Mouse (Mus musculus) embryonic facial prominence, embryonic 14.5 days (tissue): ENCODE data around the gene Pygo2. TPM values are rescaled to one million over a fixed set of nuclear protein-coding genes. Genes with fewer than 3 reads are reported as not detected.

ENCODE experiments used
- ATAC-seq: fragments of 200-750 bp; cut with Nextera tagmentation; 2 replicates; pipeline ENCODE4 v1.8.0; 2017; ENCODE audit warnings: low read depth, moderate number of reproducible peaks, moderate TSS enrichment
- DNase-seq: peaks from one replicate; pipeline ENCODE4 v3.0.0-alpha.2; 2015; ENCODE audit warnings: low spot score
- H3K27ac ChIP-seq: fragments of 300-500 bp; sonication (generic); replicated peaks from 2 replicates; pipeline ENCODE4 v1.5.1; 2014; ENCODE audit warnings: low read depth, mild to moderate bottlenecking, low read length, moderate library complexity
- H3K27me3 ChIP-seq: fragments of 300-500 bp; sonication (generic); replicated peaks from 2 replicates; pipeline ENCODE4 v1.6.1; 2014; ENCODE audit warnings: low read length; ENCODE audit not compliant: control insufficient read depth, insufficient read depth
- H3K36me3 ChIP-seq: fragments of 300-500 bp; sonication (generic); 2 replicates; pipeline ENCODE4 v1.6.1; 2014; ENCODE audit warnings: low read length, mixed read lengths; ENCODE audit not compliant: control insufficient read depth, insufficient read depth
- H3K4me1 ChIP-seq: fragments of 300-500 bp; sonication (generic); 2 replicates; pipeline ENCODE4 v1.6.1; 2014; ENCODE audit warnings: antibody characterized with exemption, low read length; ENCODE audit not compliant: control insufficient read depth, insufficient read depth
- H3K4me2 ChIP-seq: fragments of 300-500 bp; sonication (generic); 2 replicates; pipeline ENCODE4 v1.6.1; 2014; ENCODE audit warnings: low read depth, mild to moderate bottlenecking, low read length, moderate library complexity, mixed read lengths
- H3K4me3 ChIP-seq: fragments of 300-500 bp; sonication (generic); 2 replicates; pipeline ENCODE4 v1.5.1; 2014; ENCODE audit warnings: low read depth, mild to moderate bottlenecking, low read length
- H3K9ac ChIP-seq: fragments of 300-500 bp; sonication (generic); 2 replicates; pipeline ENCODE4 v1.6.1; 2014; ENCODE audit warnings: low read depth, mild to moderate bottlenecking, low read length, moderate library complexity, mixed read lengths
- H3K9me3 ChIP-seq: fragments of 300-500 bp; sonication (generic); 2 replicates; pipeline ENCODE4 v1.6.1; 2016; ENCODE audit warnings: low read length; ENCODE audit not compliant: control insufficient read depth
- WGBS: fragments of 180-500 bp; shearing (Covaris S2); extraction: QIAGEN DNeasy Blood & Tissue Kit; methylation state at CpG from one replicate; pipeline ENCODE4 v1.1.7; 2014; 5-methylcytosine and 5-hydroxymethylcytosine counted together
- polyA plus RNA-seq: library from polyadenylated mRNA; unstranded; fragments of >200 nt; fragmentation: Nextera tagmentation; extraction: Ambion mirVana; gene quantifications from 2 replicates; pipeline ENCODE4 v1.2.1, GENCODE M21; 2014

The Pygo2 gene
- polyA plus RNA-seq, 1 experiment from 2014 or later = 51.6 TPM

DNA sequence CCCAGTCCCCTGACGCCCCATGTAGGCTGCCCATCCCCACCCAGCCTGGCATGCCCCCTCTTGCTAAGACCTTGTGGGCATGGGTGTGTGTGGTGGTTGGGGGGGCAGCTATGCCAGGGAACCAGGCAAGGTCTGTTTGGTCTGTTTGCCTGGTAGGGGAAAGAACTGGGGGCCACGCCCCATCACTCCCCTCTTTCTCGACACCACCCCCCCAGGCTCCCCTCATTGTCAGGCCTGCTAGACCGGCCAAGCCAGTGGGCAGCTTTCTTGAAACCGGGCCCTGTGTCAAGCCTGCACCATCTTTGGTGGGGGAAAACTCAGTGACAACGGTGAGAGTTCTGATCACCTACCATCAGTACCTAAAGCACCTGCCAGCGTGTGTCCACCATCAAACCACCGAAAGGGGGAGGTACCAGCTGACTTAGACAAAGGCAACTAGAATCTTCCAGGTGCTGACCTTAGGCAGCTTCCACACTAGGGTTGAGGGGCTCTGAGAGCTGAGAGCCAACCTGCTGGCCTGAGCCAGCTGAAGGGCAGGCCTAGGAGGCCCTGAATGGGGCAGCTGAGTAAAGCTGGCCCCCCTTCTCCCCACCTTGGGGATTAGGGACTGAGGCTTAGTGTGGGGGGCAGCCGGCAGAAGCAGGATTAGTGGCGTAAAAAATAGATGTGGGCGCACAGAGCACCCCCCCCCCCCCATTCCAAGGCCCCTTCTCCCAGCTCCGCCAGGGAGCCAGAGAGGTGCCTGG, 45.5 kb upstream of the Pygo2 start:
- Histone ChIP-seq H3K27me3 (no peaks in the 10 kb centered on the region), H3K4me1 (peaks cover 13% of the 10 kb centered on the region; the same call in 1 of the 2 replicates), H3K9me3 (no peaks in the 10 kb centered on the region), H3K4me3 (no peak overlapping the region), H3K27ac (no peak overlapping the region; the same call in 1 of the 2 replicates), H3K36me3 (0 out of 2 replicates have a peak, but pooled peaks cover under 1% of the 10 kb centered on the region), H3K4me2 (peak overlapping the region; percentile 7; the same call in 1 of the 2 replicates), H3K9ac (0 out of 2 replicates have a peak overlapping the region, but pooled peaks have one; percentile 19)
- ATAC-seq (peak; percentile 38; the same call in 1 of the 2 replicates), DNase-seq (no peak)
- 57% methylated on average over 9 of the region's 12 CpGs for WGBS

DNA sequence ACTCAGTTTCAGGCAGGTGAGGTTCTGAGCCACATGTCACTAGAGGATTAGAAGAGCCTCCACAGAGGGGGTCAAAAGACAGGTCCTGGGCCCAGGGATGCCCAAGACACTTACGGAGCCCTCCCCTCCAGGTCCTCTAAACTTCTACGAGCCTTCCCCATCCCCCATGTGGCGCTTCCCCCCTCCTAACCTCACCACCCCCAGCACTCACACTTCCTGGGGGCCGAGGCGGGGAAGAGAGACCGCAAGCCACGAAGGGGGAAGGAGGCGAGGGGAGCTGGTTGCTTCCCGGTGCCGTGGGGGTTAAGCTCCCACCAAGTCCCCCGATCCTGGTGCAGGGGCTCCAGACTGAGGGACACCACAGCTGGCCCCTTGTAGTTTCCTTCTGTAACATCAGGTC, 44.6 kb upstream of the Pygo2 start:
- Histone ChIP-seq H3K4me1 (peaks cover 13% of the 10 kb centered on the region; the same call in 1 of the 2 replicates), H3K36me3 (no peaks in the 10 kb centered on the region), H3K9me3 (no peaks in the 10 kb centered on the region), H3K27me3 (no peaks in the 10 kb centered on the region), H3K27ac (no peak overlapping the region; the same call in 1 of the 2 replicates), H3K4me2 (no peak overlapping the region), H3K4me3 (no peak overlapping the region), H3K9ac (0 out of 2 replicates have a peak overlapping the region, but pooled peaks have one; percentile 1)
- 36% methylated on average over 8 of the region's 11 CpGs for WGBS
- ATAC-seq (no peak), DNase-seq (no peak)

DNA sequence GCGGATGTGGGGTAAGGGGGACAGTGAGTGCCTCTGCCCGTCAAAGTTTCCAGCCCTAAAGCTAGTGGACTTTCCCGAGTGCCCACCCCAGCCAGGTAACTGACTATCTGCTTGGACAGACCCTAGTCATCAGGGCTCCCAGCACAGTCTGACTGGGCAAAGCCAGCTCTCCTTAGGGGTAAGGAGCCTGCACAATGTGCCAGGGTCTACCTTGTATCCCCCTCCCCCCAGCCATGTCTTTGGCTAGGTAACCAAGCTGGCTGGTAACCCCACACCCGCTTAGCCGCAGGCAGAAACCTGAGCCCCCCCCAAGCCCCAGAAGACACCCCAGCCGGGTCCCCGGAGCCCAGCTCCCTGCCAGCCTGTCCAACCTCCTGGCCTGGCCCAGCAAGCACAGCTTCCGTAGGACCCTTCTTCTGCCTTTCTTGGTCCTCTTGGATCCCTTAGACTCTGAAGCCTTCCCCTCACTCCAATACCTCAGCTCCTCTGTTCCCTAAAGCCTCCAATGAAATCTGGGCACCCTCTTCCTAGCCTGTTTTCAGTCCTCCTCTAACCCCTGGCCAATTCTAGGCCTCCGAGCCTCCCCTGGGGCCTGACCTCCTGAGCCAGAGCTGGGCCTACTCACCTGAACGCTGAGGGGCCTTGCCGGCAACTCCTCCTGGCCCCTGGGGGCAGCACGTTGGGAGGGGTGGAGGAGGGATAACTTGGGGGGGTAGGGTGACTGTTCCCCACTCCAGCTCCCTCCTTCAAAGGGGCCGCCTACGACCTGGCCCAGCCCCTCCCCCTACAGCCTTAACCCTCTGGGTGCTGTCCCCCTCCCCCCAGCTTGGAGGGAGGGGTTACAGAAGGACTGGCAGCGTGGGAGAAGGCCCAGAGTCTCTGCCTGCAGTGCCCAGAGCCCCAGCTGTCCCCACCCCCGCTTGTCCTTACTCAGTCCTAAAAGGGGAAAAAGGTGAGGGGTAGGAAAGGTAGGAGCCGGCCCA, 43.3 kb upstream of the Pygo2 start:
- H3K36me3 ChIP-seq = no peaks in the 10 kb centered on the region
- H3K4me3 ChIP-seq = no peak overlapping the region
- H3K27me3 ChIP-seq = peaks cover 2% of the 10 kb centered on the region
- ATAC-seq = no peak
- no peak for DNase-seq
- peaks cover 24% of the 10 kb centered on the region for H3K4me1 ChIP-seq
- WGBS = 46% methylated on average over 15 of the region's 17 CpGs
- no peak overlapping the region for H3K27ac ChIP-seq
- H3K4me2 ChIP-seq = 0 out of 2 replicates have a peak overlapping the region, but pooled peaks have one; percentile 26
- no peaks in the 10 kb centered on the region for H3K9me3 ChIP-seq
- 0 out of 2 replicates have a peak overlapping the region, but pooled peaks have one; percentile 14 for H3K9ac ChIP-seq

DNA sequence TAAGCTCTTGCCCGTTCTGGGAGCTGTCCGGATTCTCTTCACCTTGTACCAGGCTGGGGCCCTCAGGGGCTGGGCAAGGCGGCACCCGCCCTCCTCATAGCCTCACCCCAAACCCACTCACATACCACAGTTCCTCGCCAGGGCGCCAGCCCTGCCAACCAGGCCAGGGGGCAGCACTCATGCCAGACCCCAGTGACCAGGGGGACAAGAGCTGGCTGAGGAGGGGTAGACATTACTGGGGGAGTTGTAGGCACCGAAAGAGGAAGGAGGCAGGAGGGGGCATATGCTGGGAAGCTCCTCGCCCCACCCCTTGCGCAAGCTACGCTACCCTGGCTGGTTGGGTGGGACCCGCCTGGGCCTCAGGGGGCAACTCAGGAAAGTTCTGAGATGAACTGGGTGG, 42.4 kb upstream of the Pygo2 start:
- 72% methylated on average over 11 of the region's 11 CpGs for WGBS
- Histone ChIP-seq H3K9me3 (no peaks in the 10 kb centered on the region), H3K27me3 (peaks cover 11% of the 10 kb centered on the region), H3K4me2 (peak overlapping the region; percentile 3; the same call in 1 of the 2 replicates), H3K4me1 (peaks cover 30% of the 10 kb centered on the region), H3K4me3 (no peak overlapping the region), H3K36me3 (no peaks in the 10 kb centered on the region), H3K9ac (peak overlapping the region; percentile 42; the same call in 1 of the 2 replicates), H3K27ac (no peak overlapping the region)
- ATAC-seq (no peak), DNase-seq (no peak)

DNA sequence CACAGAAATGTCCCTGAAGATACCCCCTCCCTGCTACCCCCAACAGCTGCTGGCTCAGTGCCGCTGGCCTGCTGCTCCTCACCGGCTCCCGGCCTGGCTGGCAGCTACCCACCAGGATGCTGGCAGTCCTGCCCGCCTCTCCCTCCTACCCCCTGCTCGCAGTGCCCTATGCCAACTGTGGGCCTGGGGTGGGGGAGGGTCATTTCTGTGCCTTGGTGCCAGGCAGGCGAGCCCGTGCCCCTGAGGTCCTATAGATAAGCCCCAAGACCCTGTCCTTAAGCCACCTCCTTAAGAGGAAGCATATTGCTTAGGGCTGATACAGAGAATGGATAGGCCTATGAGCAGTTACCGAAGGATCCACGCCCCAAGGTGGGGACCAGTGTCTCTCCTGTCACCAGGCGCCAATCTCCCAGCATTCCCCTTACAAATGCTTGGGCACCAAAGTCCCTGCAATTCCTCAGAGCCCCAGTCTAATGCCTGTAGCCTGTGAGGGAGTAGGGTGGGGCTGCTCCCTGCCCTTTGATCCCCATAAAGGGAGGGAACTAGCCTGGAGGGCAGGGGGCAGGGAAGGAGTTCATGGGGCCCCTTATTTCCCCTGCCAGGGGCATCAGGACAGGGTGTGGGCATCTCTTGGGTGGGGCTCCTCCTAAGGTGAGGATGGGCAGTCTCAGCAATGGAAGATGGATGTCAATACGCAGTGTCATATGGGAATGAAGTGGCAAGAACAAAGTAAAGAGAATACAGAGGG, 41.7 kb upstream of the Pygo2 start:
- Histone ChIP-seq H3K9me3 (no peaks in the 10 kb centered on the region), H3K27ac (no peak overlapping the region), H3K4me1 (peaks cover 33% of the 10 kb centered on the region), H3K9ac (no peak overlapping the region), H3K4me2 (no peak overlapping the region; the same call in 1 of the 2 replicates), H3K27me3 (peaks cover 14% of the 10 kb centered on the region), H3K4me3 (no peak overlapping the region), H3K36me3 (no peaks in the 10 kb centered on the region)
- DNase-seq (no peak), ATAC-seq (no peak)
- WGBS = 80% methylated on average over 11 of the region's 11 CpGs

DNA sequence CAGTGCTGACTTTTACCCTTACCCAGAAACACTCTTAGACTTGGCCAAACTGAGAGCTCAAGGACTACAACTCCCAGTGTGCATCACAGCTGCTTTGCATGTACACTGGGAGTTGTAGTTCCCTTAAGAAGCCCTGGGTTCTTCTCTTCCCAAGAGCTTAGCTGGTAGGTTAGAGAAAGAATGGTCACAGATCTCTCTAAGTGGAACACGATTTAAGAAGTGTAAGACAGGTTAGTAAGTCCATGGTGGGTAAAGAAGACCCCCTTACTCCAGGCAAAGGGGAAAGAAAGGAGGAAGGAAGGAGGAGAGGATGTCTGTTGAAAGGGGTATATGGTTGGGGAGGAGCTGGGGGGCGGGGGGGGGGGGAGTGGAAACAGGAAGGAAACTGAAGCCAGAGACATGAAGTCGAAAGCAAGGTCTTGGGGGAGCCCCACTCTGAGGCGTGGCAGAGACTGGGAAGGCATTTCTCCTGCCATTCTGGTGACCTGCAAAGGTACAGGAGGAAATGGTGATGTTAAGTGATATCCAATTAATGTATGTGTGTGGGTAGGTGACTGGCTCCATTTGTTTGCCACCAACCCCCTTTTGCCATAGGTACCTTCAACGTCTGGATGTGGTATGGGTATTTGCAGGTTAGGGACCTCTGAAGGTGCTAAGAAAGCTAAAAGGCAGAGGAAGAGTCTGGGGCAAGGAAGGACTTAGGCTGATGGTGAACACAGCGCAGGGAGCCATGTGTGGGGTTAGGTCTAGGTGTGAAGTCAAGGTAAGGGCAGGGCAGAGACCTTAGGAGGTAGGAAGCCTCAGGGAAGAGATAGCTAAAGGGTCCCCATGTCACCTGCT, 40.9 kb upstream of the Pygo2 start:
- H3K9me3 ChIP-seq = no peaks in the 10 kb centered on the region
- H3K4me3 ChIP-seq = no peak overlapping the region
- no peak overlapping the region for H3K27ac ChIP-seq
- WGBS = 50% methylated on average over 5 of the region's 6 CpGs
- H3K4me1 ChIP-seq = peaks cover 33% of the 10 kb centered on the region
- DNase-seq (peak; percentile 71), ATAC-seq (no peak)
- peaks cover 14% of the 10 kb centered on the region for H3K27me3 ChIP-seq
- H3K9ac ChIP-seq = no peak overlapping the region
- no peak overlapping the region for H3K4me2 ChIP-seq
- no peaks in the 10 kb centered on the region for H3K36me3 ChIP-seq

DNA sequence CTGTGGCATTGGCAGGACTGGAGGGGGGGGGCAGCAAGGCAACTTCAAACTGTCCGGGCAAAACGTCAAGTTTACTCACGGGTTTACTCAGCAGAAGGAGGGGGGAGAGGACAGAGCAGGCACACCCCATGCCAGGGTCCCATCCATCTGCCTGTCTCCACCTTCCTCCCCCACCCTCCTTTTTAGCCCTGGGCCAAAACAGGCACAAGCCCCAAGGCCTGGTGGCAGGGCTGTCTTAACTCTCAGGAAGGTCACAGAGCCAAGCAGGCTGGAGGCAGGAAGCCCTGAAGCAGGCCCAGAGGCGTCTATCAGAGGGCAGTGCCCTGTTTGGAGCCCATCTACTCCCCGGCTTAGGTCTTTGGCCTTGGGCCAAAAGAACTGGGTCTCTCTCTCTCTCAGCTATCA, 39.9 kb upstream of the Pygo2 start:
- no peak overlapping the region for H3K4me3 ChIP-seq
- ATAC-seq = no peak
- DNase-seq = no peak
- peak overlapping the region; percentile 91 for H3K4me2 ChIP-seq
- H3K9me3 ChIP-seq = no peaks in the 10 kb centered on the region
- peaks cover 39% of the 10 kb centered on the region for H3K4me1 ChIP-seq
- H3K27ac ChIP-seq = no peak overlapping the region
- H3K27me3 ChIP-seq = peaks cover 14% of the 10 kb centered on the region
- H3K9ac ChIP-seq = no peak overlapping the region
- WGBS = 39% methylated on average over 3 of the region's 5 CpGs
- H3K36me3 ChIP-seq = no peaks in the 10 kb centered on the region
